Mouse (Mus musculus) bone marrow, adult 2 months (tissue): ENCODE measurements around the gene Zfp503.

Experiments
- CTCF ChIP-seq: fragments of 200-500 bp; IDR thresholded peaks from 2 replicates; pipeline ENCODE4 v1.5.1; 2011; ENCODE audit warnings: low read length, control low read depth; ENCODE audit not compliant: control insufficient read depth, insufficient read depth
- POLR2A ChIP-seq: fragments of 200-500 bp; IDR thresholded peaks from 2 replicates; pipeline ENCODE4 v1.6.1; 2011; ENCODE audit warnings: low read depth, mild to moderate bottlenecking, control low read depth, low read length, borderline replicate concordance; ENCODE audit not compliant: control insufficient read depth

DNA sequence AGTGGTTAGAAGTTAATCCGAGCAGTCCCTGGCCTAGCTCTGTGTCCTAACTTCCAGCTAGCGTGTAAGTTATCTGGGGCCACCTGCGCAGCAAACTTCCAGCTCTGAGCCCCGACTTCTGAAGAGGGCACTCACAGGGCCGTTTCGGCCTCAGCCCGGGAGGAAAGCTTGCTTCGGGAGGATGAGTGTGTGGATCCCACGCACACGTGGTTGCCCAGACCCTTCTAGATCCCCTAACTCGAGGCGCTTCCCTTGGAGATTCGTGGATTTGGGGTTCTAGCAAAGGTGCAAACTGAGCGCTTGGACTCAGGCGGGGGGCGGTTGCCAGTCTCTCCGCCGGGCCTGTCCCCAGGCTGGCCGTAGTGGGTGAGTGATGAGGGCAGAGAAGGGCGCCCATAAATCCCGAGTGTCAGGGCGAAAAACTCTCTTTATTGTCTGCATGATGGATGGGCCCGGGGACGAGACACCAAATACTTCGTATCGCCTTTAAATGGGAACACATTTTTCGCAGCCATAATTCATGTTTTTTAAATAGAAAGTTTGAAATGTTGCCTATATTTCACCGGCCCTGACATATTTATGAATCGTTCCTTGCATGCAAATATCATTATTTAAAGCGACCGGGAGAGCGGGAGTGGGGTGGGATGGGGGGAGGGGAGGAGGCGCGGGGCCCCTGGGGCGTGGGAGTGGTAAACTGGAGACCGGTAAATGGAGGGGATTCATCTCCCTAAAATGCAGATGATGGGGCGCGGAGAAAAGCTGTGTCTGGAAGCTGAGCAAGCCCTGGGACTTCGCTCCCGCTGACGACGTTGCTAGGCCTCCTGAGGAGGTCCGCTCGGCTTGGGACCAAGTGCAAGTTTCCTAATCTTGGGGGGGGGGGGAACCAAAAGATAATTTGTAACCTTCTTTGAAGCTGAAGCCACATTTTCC lies 4.9 kb upstream of the Zfp503 start:
- no peak for TF ChIP-seq POLR2A
- TF ChIP-seq CTCF = no peak
